Mouse (Mus musculus): Measurements from ENCODE around the gene Ccdc136. TPM values are rescaled to one million over a fixed set of nuclear protein-coding genes. Genes with fewer than 3 reads are reported as not detected.
"Not testable (repeated sequence)": the region's sequence is repeated elsewhere in the genome, so short reads cannot be mapped to it uniquely, and the experiment has no call there.

Ccdc136 gene
- 1.8 and 2.5 TPM in 2 replicates for polyA plus RNA-seq (2015; fragmentation: Nextera tagmentation; extraction: Ambion mirVana)

GRCm38 (mm10) chr6:29395910-29396713 is at the start of gene Ccdc136:
Gene Ccdc136 (plus strand): TSS chr6:29396309.
- no peak for DNase-seq (ENCODE audit: low spot score)

DNA sequence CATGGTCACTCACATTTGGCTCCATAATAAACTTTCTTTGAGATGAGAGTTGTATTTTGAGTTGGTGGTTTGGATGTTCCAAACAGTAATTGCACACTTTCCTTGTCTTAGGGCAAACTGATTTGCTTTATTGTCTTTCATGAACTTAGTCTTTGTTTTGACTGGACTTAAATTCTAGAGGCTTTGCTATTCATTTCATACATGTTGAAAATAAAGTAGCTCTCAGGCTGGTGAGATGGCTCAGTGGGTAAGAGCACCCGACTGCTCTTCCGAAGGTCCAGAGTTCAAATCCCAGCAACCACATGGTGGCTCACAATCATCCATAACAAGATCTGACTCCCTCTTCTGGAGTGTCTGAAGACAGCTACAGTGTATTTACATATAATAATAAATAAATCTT is 49.6 kb upstream of the Ccdc136 start:
- DNase-seq (ENCODE audit: low spot score), result not testable (repeated sequence)

- no peak for DNase-seq (ENCODE audit: low spot score)
Measured at GRCm38 (mm10) chr6:29347189-29347588, 48.9 kb upstream of the Ccdc136 start.

DNA sequence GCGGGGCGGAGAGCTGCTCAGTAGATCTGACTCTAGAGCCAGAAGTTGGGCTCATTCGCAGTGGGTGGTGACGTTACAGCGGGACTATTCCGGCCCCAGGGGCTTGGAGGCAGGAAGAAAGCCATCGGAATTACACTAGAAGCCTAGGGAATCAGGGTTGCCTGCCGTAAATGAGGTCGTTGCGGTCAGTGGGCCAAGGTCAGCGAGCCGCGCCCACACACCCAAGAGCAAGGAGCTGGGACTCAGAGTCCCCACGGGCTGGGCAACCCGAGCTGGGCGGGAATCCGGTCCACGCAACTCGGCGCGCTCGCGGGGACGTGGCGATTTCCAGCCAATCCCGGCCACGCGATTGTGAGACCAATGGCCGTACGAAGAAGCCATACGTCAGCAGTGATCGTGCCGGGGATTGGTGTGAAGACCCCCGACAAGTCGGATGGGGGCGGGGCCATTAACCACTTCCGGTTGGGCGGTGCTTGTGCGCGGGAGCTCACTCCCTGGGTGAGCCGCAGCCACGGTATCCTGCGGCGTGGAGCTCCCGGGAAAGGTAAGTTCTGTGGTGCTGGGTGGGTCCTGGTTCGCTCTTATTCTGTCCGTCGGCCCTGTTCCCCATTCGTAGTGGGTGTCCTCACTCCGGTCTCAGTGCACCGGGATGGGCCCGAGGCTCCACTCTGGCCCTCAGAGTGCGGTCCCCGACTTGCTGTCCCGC is 48.3 kb upstream of the Ccdc136 start, which contains the start of gene Calu:
Gene Calu (plus strand): TSS at position 405 of the 706 bp plus-strand sequence.
- DNase-seq (ENCODE audit: low spot score), result peak; percentile 99

- DNase-seq (ENCODE audit: low spot score), result no peak
Measured at GRCm38 (mm10) chr6:29348371-29348724, 47.8 kb upstream of the Ccdc136 start.

- DNase-seq (ENCODE audit: low spot score), result peak; percentile 9
Measured at GRCm38 (mm10) chr6:29351613-29352012, 44.5 kb upstream of the Ccdc136 start.

- no peak for DNase-seq (ENCODE audit: low spot score)
Measured at GRCm38 (mm10) chr6:29352816-29353215, 43.3 kb upstream of the Ccdc136 start.

DNA sequence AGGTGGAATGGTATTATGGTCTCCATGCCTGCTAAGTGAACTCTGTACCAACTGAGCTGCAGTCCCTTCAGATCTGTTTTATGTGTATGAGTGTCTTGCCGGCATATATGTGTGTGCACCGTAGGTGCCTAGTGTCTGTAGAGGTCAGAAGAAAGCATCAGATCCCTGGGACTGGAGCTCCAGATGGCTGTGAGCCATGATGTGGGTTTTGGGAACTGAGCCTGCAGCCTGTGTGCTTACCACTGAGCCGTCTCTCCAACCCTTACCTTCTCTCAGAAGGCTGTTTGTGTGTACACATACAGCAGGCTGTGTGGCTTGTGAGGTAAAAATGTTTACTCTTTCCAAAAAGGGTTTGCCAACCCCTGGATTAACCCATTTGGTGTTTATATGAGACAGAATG is 36.7 kb upstream of the Ccdc136 start:
- DNase-seq (ENCODE audit: low spot score), result no peak

GRCm38 (mm10) chr6:29360211-29360610 is 35.9 kb upstream of the Ccdc136 start:
- no peak for DNase-seq (ENCODE audit: low spot score)

- no peak for DNase-seq (ENCODE audit: low spot score)
Measured at GRCm38 (mm10) chr6:29362246-29363128, 33.6 kb upstream of the Ccdc136 start.

GRCm38 (mm10) chr6:29363129-29363515 is 33.0 kb upstream of the Ccdc136 start:
- DNase-seq (ENCODE audit: low spot score), result no peak

DNA sequence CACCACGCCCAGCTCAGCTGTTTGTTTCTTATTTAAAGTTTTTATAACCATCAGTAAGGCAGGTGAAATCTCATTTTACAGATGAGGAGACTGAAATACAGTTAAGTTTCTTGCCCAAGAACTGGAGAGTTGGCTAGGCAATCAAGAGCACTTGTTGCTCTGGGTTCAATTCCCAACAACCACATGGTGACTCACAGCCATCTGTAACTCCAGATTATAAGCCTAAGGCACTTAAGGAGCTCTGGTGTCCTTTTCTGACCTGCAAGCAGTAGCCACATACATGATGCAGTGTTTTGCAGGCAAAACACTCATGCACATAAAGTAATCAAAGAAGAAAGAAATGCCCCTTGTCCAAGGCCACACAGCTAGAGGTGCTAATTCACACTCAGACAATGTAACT is 30.8 kb upstream of the Ccdc136 start:
- DNase-seq (ENCODE audit: low spot score), result no peak

DNA sequence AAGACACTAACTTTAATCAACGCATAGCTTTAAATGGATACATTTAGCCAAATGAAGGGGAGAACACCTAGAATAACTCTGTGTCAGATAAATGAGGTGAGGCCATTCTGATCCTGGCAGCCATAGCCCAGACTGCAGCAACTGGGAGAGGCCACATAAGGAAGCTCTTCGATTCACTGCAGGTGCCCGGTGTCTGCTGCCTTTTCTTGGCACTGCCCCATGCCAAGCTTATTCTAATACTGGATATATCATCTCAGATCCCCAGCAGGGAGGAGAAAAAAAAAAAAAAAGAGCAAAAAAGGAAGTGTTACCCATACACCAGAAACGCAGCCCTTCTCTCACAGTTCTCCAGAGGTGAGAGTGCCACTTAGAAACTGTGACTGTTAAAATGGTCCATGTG is 18.7 kb upstream of the Ccdc136 start:
- no peak for DNase-seq (ENCODE audit: low spot score)

DNA sequence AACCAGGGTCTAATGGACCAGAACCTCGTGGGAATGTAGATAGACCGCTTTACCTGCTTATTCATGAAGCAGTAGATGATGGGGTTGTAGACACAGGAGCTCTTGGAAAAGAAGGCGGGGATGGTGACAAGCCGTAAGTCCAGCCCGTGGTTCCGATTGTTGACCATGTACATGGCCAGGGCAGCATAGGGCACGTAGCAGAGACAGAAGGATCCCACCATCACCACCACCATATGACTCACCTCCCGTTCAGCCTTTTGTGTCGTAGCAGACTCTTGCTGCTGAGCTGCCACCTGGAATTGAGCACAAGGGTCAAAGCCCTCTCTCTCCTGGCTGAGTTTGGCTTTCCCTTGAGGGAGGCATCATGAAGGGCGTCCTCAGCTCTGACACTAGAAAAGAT is 17.4 kb upstream of the Ccdc136 start:
- no peak for DNase-seq (ENCODE audit: low spot score)

DNA sequence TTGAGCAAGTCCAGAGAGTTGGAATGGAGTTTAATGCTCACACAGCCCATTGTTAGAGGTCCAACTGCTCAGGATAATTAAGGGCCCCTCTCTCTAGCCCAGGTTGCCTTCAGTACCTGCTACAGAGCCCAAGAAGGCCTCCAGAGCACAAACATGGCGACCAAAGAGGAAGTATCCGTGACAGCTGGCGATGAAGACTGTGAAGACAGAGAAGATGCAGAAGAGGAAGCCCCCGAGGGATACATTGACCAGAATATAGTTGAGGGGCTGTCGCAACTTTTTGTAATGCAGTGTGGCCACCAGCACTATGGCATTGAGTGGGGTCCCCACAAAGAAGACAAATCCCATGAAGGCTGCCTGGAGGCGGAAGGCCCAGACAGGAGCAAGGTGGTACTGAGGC is 16.2 kb upstream of the Ccdc136 start:
- no peak for DNase-seq (ENCODE audit: low spot score)

GRCm38 (mm10) chr6:29382442-29382841 is 13.7 kb upstream of the Ccdc136 start:
- no peak for DNase-seq (ENCODE audit: low spot score)

DNA sequence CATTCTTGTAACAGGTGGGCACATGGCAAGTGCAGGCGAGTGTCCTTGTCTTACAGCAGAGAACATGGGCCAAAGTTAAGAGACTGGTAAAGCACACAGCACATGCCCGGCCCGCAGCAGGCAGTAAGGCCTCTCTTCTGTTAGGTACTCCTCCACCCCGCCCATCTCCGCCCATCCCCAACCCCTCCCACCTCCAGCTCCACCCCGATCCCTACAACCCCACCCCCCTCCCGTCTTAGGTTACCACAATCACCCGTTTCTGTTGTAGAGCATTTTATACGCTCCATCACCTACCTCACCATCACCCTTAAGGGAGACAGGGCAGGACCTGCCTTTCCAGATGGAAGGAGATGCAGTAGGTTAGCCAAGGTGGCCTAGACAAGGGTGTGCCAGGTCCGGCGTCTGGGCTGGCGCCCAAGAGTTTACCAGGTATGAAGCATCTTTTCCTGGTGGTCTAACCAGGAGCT is 8.0 kb upstream of the Ccdc136 start, which contains the start of gene Opn1sw:
Gene Opn1sw (minus strand): TSS at position 417 of the 467 bp plus-strand sequence.
- DNase-seq (ENCODE audit: low spot score), result peak; percentile 39

DNA sequence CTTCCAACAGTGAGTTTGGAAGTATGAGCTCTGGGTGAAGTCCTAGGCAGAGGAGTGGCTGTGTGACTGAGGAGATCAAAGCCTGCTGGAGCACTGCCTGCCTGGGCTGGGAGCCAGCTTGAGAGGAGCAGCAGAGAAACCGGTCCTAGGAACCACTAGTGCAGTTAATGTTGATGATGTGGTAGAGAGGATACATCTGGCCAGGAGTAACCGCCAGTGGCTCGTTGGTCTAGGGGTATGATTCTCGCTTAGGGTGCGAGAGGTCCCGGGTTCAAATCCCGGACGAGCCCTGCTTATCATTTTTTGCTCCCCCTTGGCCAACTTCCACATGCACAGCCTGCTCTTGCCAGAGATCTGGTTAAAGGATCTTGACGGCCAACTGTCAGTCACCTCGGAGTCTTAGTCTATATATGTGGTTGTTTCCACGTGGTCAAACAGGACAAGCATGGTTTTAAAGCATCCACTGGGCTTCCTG is 7.5 kb upstream of the Ccdc136 start:
- peak; percentile 15 for DNase-seq (ENCODE audit: low spot score)

- DNase-seq (ENCODE audit: low spot score), result no peak
Measured at GRCm38 (mm10) chr6:29389425-29389824, 6.7 kb upstream of the Ccdc136 start.

DNA sequence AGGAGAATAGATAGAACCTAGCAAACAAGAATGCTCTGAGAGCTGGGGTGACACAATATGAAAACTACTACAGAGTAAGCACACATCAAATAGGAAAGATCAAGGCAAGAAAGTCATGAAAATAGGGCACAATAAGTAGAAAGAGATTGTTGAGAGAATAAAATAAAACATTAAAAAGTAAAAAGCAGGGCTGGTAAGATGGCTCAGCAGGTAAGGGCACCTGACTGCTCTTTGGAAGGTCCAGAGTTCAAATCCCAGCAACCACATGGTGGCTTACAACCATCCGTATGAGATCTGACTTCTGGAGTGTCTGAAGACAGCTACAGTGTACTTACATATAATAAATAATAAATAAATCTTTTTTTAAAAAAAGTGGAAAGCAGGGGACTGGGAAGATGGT is 5.6 kb upstream of the Ccdc136 start:
- DNase-seq (ENCODE audit: low spot score), result not testable (repeated sequence)

DNA sequence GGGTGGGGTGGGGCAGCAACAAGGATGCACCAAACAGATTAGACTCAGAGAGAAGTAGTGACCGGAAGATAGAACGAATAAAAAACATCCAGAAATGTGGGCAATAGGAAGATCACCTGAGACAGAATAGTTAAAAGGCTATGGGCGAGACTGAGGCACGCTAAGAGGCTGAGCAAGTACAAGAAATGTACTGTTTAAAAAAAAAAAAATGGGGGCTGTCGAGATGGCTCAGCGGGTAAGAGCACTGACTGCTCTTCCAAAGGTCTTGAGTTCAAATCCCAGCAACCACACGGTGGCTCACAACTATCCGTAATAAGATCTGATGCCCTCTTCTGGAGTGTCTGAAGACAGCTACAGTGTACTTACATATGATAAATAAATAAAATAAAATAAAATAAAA is 4.9 kb upstream of the Ccdc136 start:
- DNase-seq (ENCODE audit: low spot score), result not testable (repeated sequence)
